Mouse (Mus musculus) heart, postnatal 14 days (tissue): ENCODE measurements around the gene Coq4. TPM values are rescaled to one million over a fixed set of nuclear protein-coding genes. Genes with fewer than 3 reads are reported as not detected.
A peak's percentile ranks its signal among the peaks of the same experiment; 100 is the strongest.

Experiments
- DNase-seq, 2 experiments: peaks; one replicate each; pipeline ENCODE4 v3.0.0; 2021 to 2022
- intact Hi-C: fragments of 180-260 bp; cut with DNase I; formaldehyde crosslinking; loops from one replicate; pipeline ENCODE4 v1.15.1; 2025
- total RNA-seq, 2 experiments: library from RNA; stranded (reverse); gene quantifications; 2 replicates each; pipeline ENCODE4 v1.2.3; 2021

The Coq4 gene
- total RNA-seq, 2 experiments from 2014 or later = 17.5 to 18.3 TPM

- intact Hi-C loops = no loop called here
- DNase-seq = peak; percentile 79 to 82
Observed at GRCm38 (mm10) chr2:29787937-29788681, 816 bp downstream of the Coq4 start, which contains the start of gene Trub2. TSS of gene Trub2 (minus strand) at chr2:29788502.

DNA sequence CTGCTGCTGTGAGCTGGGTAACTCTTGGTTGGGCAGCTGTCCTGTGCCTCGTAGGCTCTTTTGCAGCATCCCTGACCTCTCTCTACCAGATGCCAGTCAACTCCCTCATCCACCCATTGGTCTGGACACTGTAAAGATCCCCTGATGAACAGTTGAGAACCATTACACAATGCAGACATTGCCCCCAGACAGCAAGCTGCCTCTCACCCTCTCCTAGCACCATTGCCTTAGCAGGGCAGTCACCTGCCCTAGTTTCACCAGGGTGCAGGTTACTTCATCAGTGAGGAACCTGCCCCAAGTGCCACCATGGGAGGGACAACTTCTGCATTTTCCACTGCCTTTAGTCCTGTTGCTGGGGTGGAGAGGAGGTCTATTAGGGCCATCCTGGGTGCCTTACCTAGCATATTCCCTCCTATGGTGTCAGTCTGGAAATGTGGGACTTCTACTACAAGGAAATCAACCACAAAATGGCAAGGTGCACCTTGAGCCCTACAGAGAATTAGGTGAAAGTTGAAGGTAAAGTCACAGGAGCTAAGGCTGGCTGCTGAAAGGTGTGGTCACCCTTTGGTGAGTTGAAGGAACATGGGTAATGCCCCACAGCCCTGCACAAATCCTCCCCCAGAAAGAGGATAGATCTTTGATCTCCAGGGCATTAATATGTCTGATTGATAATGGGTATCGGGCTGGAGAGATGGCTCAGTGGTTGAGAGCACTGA is 5.6 kb downstream of the Coq4 start:
- intact Hi-C loops = no loop called here
- DNase-seq = no peak

- intact Hi-C loops = no loop called here
- DNase-seq = peak; percentile 97 to 98
Observed at GRCm38 (mm10) chr2:29802075-29802826, 15.0 kb downstream of the Coq4 start, which contains the start of gene Slc27a4. TSS of gene Slc27a4 (plus strand) at chr2:29802634.

DNA sequence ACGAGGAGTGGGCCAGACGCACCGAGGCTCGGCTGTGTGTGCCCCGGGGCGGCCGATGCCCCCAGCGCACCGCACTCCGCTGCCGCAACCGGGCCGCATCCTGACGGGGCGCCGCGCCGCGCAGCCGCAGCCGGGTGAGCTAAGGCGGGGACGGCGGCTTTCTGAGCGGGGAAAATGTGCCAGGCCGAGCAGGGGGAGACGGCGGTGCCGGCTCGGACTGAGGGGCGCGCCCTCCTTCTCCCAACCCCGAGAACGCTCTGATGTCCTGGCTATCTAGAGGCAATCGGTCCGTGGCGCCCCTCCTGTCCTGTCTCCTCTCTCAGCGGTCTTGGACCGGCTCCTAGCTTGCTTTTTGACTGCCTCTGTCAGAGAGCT is 15.5 kb downstream of the Coq4 start:
- peak in 1 of 2 experiments; percentile 58 for DNase-seq
- intact Hi-C loops = no loop called here

GRCm38 (mm10) chr2:29803400-29803831 is 16.1 kb downstream of the Coq4 start:
- intact Hi-C loops = no loop called here
- peak in 1 of 2 experiments; percentile 37 for DNase-seq

DNA sequence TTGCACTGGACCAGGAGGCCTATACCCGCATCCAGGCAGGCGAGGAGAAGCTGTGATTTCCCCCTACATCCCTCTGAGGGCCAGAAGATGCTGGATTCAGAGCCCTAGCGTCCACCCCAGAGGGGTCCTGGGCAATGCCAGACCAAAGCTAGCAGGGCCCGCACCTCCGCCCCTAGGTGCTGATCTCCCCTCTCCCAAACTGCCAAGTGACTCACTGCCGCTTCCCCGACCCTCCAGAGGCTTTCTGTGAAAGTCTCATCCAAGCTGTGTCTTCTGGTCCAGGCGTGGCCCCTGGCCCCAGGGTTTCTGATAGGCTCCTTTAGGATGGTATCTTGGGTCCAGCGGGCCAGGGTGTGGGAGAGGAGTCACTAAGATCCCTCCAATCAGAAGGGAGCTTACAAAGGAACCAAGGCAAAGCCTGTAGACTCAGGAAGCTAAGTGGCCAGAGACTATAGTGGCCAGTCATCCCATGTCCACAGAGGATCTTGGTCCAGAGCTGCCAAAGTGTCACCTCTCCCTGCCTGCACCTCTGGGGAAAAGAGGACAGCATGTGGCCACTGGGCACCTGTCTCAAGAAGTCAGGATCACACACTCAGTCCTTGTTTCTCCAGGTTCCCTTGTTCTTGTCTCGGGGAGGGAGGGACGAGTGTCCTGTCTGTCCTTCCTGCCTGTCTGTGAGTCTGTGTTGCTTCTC is 28.5 kb downstream of the Coq4 start:
- no peak for DNase-seq
- intact Hi-C loops = loop anchor here (2.0 to 5.0 kb wide), 3 partner anchors 43 to 166 kb away; no protein-coding TSS in a partner anchor

- intact Hi-C loops = loop anchor here (2.0 to 5.0 kb wide), 3 partner anchors 41 to 165 kb away; no protein-coding TSS in a partner anchor
- peak; percentile 80 to 89 for DNase-seq
Observed at GRCm38 (mm10) chr2:29817426-29818232, 30.3 kb downstream of the Coq4 start.

- no peak for DNase-seq
- intact Hi-C loops = loop anchor here (5.0 kb wide), 1 partner anchor 163 kb away; no protein-coding TSS in a partner anchor
Observed at GRCm38 (mm10) chr2:29819363-29819762, 32.1 kb downstream of the Coq4 start.

GRCm38 (mm10) chr2:29820025-29820817 is 32.9 kb downstream of the Coq4 start, which contains the start of gene Urm1:
TSS of gene Urm1 (plus strand) at chr2:29820075.
- intact Hi-C loops = no loop called here
- peak; percentile 67 to 70 for DNase-seq

GRCm38 (mm10) chr2:29826318-29826925 is 39.1 kb downstream of the Coq4 start:
- intact Hi-C loops = no loop called here

GRCm38 (mm10) chr2:29826926-29827708 is 39.8 kb downstream of the Coq4 start:
- intact Hi-C loops = no loop called here
- peak; percentile 92 to 95 for DNase-seq

More at GRCm38 (mm10) chr2:29826318-29826925, 39.1 kb downstream of the Coq4 start:
- no peak for DNase-seq

DNA sequence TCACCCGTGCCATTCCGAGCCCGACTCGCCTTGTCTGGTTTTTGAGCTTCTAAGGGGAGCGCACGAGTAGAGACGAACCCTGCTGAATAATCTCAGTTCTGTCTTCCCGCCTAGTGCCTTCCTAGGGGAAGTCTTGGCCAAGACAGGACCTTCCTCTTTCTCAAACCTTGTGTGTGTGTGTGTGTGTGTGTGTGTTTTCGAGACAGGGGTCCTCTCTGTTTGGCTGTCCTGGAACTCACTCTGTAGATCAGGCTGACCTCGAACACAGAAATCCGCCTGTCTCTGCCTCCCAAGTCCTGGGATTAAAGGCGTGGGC is 40.4 kb downstream of the Coq4 start:
- DNase-seq = no peak
- intact Hi-C loops = no loop called here

GRCm38 (mm10) chr2:29831106-29831505 is 43.8 kb downstream of the Coq4 start:
- no peak for DNase-seq
- intact Hi-C loops = no loop called here

DNA sequence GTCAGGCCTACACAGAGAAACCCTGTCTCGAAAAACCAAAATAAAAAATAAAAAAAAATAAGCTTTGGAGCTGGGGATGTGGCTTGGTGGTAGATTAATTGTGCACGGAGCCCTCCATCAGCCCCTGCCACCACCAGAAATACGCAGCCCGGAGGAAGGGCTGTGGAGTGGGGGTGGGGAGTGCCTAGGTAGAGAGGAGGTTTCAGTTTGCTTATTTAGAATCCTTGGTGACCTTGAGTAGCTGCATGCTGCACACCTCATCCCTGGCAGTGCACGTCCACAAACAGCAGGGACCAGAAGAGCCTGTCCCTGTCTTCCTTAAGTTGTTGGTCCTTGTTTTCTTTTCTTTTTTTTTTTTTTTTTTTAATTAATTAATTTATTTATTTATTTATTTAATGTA is 46.5 kb downstream of the Coq4 start:
- intact Hi-C loops = no loop called here
- DNase-seq = no peak

GRCm38 (mm10) chr2:29835391-29835899 is 48.2 kb downstream of the Coq4 start:
- intact Hi-C loops = no loop called here
- DNase-seq = no peak

DNA sequence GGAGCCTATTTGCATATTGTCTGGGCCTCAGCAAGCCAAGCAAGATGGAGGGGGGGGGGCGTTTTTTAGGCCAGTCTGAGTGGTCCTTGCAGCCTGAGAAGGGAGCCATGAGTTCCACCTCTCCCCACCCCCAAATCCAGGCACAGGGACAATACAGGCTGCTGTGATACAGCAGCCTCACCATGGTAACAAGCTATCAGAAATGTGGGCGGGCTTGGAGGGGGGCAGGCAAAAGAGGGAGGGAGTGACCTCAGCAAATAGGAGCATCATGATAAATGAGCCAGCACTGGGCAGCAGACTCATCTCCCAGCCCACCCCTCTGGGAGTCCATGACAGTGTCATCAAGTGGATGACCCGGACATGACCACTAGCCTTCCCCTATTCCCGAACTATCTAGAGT is 52.2 kb downstream of the Coq4 start:
- no peak for DNase-seq

More for the DNA sequence above, 52.2 kb downstream of the Coq4 start:
- intact Hi-C loops = no loop called here
